Mouse (Mus musculus) embryonic facial prominence, embryonic 12.5 days (tissue): ENCODE measurements around the gene Sh3d19. TPM values are rescaled to one million over a fixed set of nuclear protein-coding genes. Genes with fewer than 3 reads are reported as not detected.

Experiments
- ATAC-seq: fragments of 200-750 bp; cut with Nextera tagmentation; 2 replicates; pipeline ENCODE4 v1.8.0; 2017; ENCODE audit not compliant: insufficient number of reproducible peaks, insufficient read depth, low FRiP score, low TSS enrichment
- H3K27ac ChIP-seq: fragments of 300-500 bp; sonication (generic); 2 replicates; pipeline ENCODE4 v1.5.1; 2016; ENCODE audit warnings: mild to moderate bottlenecking
- H3K27me3 ChIP-seq: fragments of 300-500 bp; sonication (generic); 2 replicates; pipeline ENCODE4 v1.6.1; 2016; ENCODE audit warnings: mild to moderate bottlenecking, moderate library complexity
- H3K36me3 ChIP-seq: fragments of 300-500 bp; sonication (generic); 2 replicates; pipeline ENCODE4 v1.6.1; 2016; ENCODE audit warnings: mild to moderate bottlenecking
- H3K4me1 ChIP-seq: fragments of 300-500 bp; sonication (generic); 2 replicates; pipeline ENCODE4 v1.6.1; 2016
- H3K4me2 ChIP-seq: fragments of 300-500 bp; sonication (generic); replicated peaks from 2 replicates; pipeline ENCODE4 v1.6.1; 2016; ENCODE audit warnings: mild to moderate bottlenecking, moderate library complexity
- H3K4me3 ChIP-seq: fragments of 300-500 bp; sonication (generic); 2 replicates; pipeline ENCODE4 v1.5.1; 2016; ENCODE audit warnings: mild to moderate bottlenecking
- H3K9ac ChIP-seq: fragments of 300-500 bp; sonication (generic); 2 replicates; pipeline ENCODE4 v1.6.1; 2016; ENCODE audit warnings: mild to moderate bottlenecking, moderate library complexity
- H3K9me3 ChIP-seq: fragments of 300-500 bp; sonication (generic); 2 replicates; pipeline ENCODE4 v1.6.1; 2016; ENCODE audit warnings: mild to moderate bottlenecking, moderate library complexity
- WGBS: fragments of 180-500 bp; shearing (Covaris S2); methylation state at CpG from one replicate; pipeline ENCODE4 v1.1.7; 2016; 5-methylcytosine and 5-hydroxymethylcytosine counted together
- polyA plus RNA-seq: library from polyadenylated mRNA; unstranded; fragments of >200 nt; fragmentation: Nextera tagmentation; extraction: Ambion mirVana; gene quantifications from 2 replicates; pipeline ENCODE4 v1.2.1, GENCODE M21; 2016

Sh3d19 gene
- polyA plus RNA-seq, 1 experiment from 2014 or later, result 24.5 TPM

GRCm38 (mm10) chr3:86149521-86149920 is 178.6 kb downstream of the Sh3d19 start:
- H3K9me3 ChIP-seq, result no peaks in the 10 kb centered on the region
- H3K27me3 ChIP-seq, result no peaks in the 10 kb centered on the region
- no peak overlapping the region for H3K4me2 ChIP-seq
- ATAC-seq, result no peak
- H3K27ac ChIP-seq, result 0 out of 2 replicates have a peak overlapping the region, but pooled peaks have one; percentile 6
- no peak overlapping the region for H3K9ac ChIP-seq
- WGBS, result 48% methylated on average over 9 of the region's 9 CpGs
- H3K36me3 ChIP-seq, result no peaks in the 10 kb centered on the region
- H3K4me1 ChIP-seq, result peaks cover 13% of the 10 kb centered on the region; the same call in 1 of the 2 replicates
- no peak overlapping the region for H3K4me3 ChIP-seq

- Histone ChIP-seq H3K4me3 (no peak overlapping the region), H3K9ac (no peak overlapping the region), H3K9me3 (no peaks in the 10 kb centered on the region), H3K4me2 (no peak overlapping the region), H3K36me3 (no peaks in the 10 kb centered on the region), H3K4me1 (no peaks in the 10 kb centered on the region), H3K27ac (no peak overlapping the region), H3K27me3 (no peaks in the 10 kb centered on the region)
- WGBS, result 69% methylated on average over 8 of the region's 8 CpGs
- no peak for ATAC-seq
Observed at GRCm38 (mm10) chr3:86168841-86169425, 198.0 kb downstream of the Sh3d19 start.

GRCm38 (mm10) chr3:86179714-86180113 is 208.8 kb downstream of the Sh3d19 start:
- Histone ChIP-seq H3K9ac (no peak overlapping the region), H3K27ac (no peak overlapping the region), H3K27me3 (no peaks in the 10 kb centered on the region), H3K4me1 (no peaks in the 10 kb centered on the region), H3K36me3 (no peaks in the 10 kb centered on the region), H3K4me3 (no peak overlapping the region), H3K9me3 (no peaks in the 10 kb centered on the region), H3K4me2 (no peak overlapping the region)
- WGBS, result 90% methylated on average over 7 of the region's 7 CpGs
- no peak for ATAC-seq

Other genes starting within 250 kb of the Sh3d19 start
- 2.3 and 2.6 TPM in 2 replicates for gene Fam160a1, start 153.8 kb upstream of the Sh3d19 start, polyA plus RNA-seq
- gene Glt28d2, start 83.6 kb upstream of the Sh3d19 start, polyA plus RNA-seq, result 1.3 TPM in 2 replicates
- gene Gm37240, start 83.6 kb upstream of the Sh3d19 start, polyA plus RNA-seq, result 4.0 and 4.8 TPM in 2 replicates
- gene Prss48, start 31.4 kb downstream of the Sh3d19 start, polyA plus RNA-seq, result not detected in 2 replicates
- gene Rps3a1, start 171.6 kb downstream of the Sh3d19 start, polyA plus RNA-seq, result 1,151 and 1,201 TPM in 2 replicates